Mouse (Mus musculus) CD4-positive, CD25-positive, alpha-beta regulatory T cell, adult 4 months (primary cell): Measurements from ENCODE around the gene Gm20852. TPM values are rescaled to one million over a fixed set of nuclear protein-coding genes. Genes with fewer than 3 reads are reported as not detected.
"Not testable (repeated sequence)": the region's sequence is repeated elsewhere in the genome, so short reads cannot be mapped to it uniquely, and the experiment has no call there.

Source experiments
- ATAC-seq: one replicate; pipeline ENCODE4 v1.8.0; 2017
- polyA plus RNA-seq, 2 experiments: library from polyadenylated mRNA; unstranded; fragments of 100-300 nt; shearing (Covaris generic); gene quantifications; one replicate each; pipeline ENCODE4 v1.2.1; 2017

Gm20852 gene
- not detected for polyA plus RNA-seq

GRCm38 (mm10) chrY:66742023-66742422 is at the start of gene Gm20852:
Gene Gm20852, minus strand, starts transcription at chrY:66742123.
- ATAC-seq: not testable (repeated sequence)
